Mouse (Mus musculus) right cerebral cortex, postnatal 25 days (tissue): ENCODE data around the gene Fmo2.

Experiments
- DNase-seq: peaks from one replicate; pipeline ENCODE4 v3.0.0; 2022

Fmo2 gene

GRCm38 (mm10) chr1:162888646-162889045 lies 9.9 kb downstream of the Fmo2 start:
- DNase-seq = no peak

GRCm38 (mm10) chr1:162887644-162888043 lies 10.9 kb downstream of the Fmo2 start:
- no peak for DNase-seq

- DNase-seq = no peak
Observed at GRCm38 (mm10) chr1:162886138-162886816, 12.2 kb downstream of the Fmo2 start.

GRCm38 (mm10) chr1:162882681-162883080 lies 15.8 kb downstream of the Fmo2 start:
- no peak for DNase-seq

- DNase-seq = no peak
Observed at GRCm38 (mm10) chr1:162879595-162880369, 18.7 kb downstream of the Fmo2 start.

GRCm38 (mm10) chr1:162875091-162875490 lies 23.4 kb downstream of the Fmo2 start:
- no peak for DNase-seq

- DNase-seq = no peak
Observed at GRCm38 (mm10) chr1:162871701-162872311, 26.7 kb downstream of the Fmo2 start.

GRCm38 (mm10) chr1:162870978-162871377 lies 27.5 kb downstream of the Fmo2 start:
- no peak for DNase-seq

- no peak for DNase-seq
Observed at GRCm38 (mm10) chr1:162867396-162867795, 31.1 kb downstream of the Fmo2 start.

GRCm38 (mm10) chr1:162866280-162866681 lies 32.2 kb downstream of the Fmo2 start, which contains the start of gene Fmo1:
Gene Fmo1 (minus strand): TSS chr1:162866610.
- no peak for DNase-seq

GRCm38 (mm10) chr1:162865493-162865830 lies 33.1 kb downstream of the Fmo2 start:
- DNase-seq = no peak

GRCm38 (mm10) chr1:162864816-162865492 lies 33.6 kb downstream of the Fmo2 start:
- no peak for DNase-seq

GRCm38 (mm10) chr1:162864279-162864678 lies 34.2 kb downstream of the Fmo2 start:
- DNase-seq = no peak

GRCm38 (mm10) chr1:162863579-162863978 lies 34.9 kb downstream of the Fmo2 start:
- no peak for DNase-seq

GRCm38 (mm10) chr1:162862328-162862727 lies 36.2 kb downstream of the Fmo2 start:
- no peak for DNase-seq

GRCm38 (mm10) chr1:162859996-162860605 lies 38.4 kb downstream of the Fmo2 start:
- no peak for DNase-seq

- DNase-seq = no peak
Observed at GRCm38 (mm10) chr1:162859545-162859976, 39.0 kb downstream of the Fmo2 start.

- DNase-seq = no peak
Observed at GRCm38 (mm10) chr1:162858748-162859130, 39.8 kb downstream of the Fmo2 start.

- no peak for DNase-seq
Observed at GRCm38 (mm10) chr1:162857766-162858747, 40.5 kb downstream of the Fmo2 start.

- DNase-seq = no peak
Observed at GRCm38 (mm10) chr1:162853812-162854482, 44.6 kb downstream of the Fmo2 start.

GRCm38 (mm10) chr1:162847554-162847953 lies 51.0 kb downstream of the Fmo2 start:
- no peak for DNase-seq
